Mouse (Mus musculus) heart, postnatal 0 days (tissue): ENCODE results near the gene Trim63. TPM values are rescaled to one million over a fixed set of nuclear protein-coding genes. Genes with fewer than 3 reads are reported as not detected.

Experiments used
- ATAC-seq: fragments of 200-750 bp; cut with Nextera tagmentation; 2 replicates; pipeline ENCODE4 v1.8.0; 2017; ENCODE audit warnings: low read depth, moderate number of reproducible peaks, moderate library complexity; ENCODE audit not compliant: insufficient read depth
- DNase-seq: peaks from one replicate; pipeline ENCODE4 v3.0.0-alpha.2; 2016; ENCODE audit warnings: low spot score
- H3K27ac ChIP-seq: fragments of 300-500 bp; sonication (generic); 2 replicates; pipeline ENCODE4 v1.5.1; 2014; ENCODE audit warnings: low read depth, mild to moderate bottlenecking
- H3K27me3 ChIP-seq: fragments of 300-500 bp; sonication (generic); 2 replicates; pipeline ENCODE4 v1.6.1; 2014; ENCODE audit warnings: low read length, mixed read lengths; ENCODE audit not compliant: control insufficient read depth, insufficient read depth
- H3K36me3 ChIP-seq: fragments of 300-500 bp; sonication (generic); replicated peaks from 2 replicates; pipeline ENCODE4 v1.6.1; 2014; ENCODE audit warnings: low read length, mixed read lengths; ENCODE audit not compliant: control insufficient read depth, insufficient read depth
- H3K4me1 ChIP-seq: fragments of 300-500 bp; sonication (generic); 2 replicates; pipeline ENCODE4 v1.6.1; 2014; ENCODE audit warnings: antibody characterized with exemption; ENCODE audit not compliant: control insufficient read depth, insufficient read depth
- H3K4me2 ChIP-seq: fragments of 300-500 bp; sonication (generic); 2 replicates; pipeline ENCODE4 v1.6.1; 2014; ENCODE audit warnings: low read depth, mild to moderate bottlenecking, low read length, moderate library complexity
- H3K4me3 ChIP-seq: fragments of 300-500 bp; sonication (generic); 2 replicates; pipeline ENCODE4 v1.5.1; 2014; ENCODE audit warnings: low read depth, low read length
- H3K9ac ChIP-seq: fragments of 300-500 bp; sonication (generic); replicated peaks from 2 replicates; pipeline ENCODE4 v1.6.1; 2014; ENCODE audit warnings: low read depth, low read length, mixed read lengths
- H3K9me3 ChIP-seq: fragments of 300-500 bp; sonication (generic); replicated peaks from 2 replicates; pipeline ENCODE4 v1.6.1; 2016; ENCODE audit warnings: low read length; ENCODE audit not compliant: control insufficient read depth
- CTCF ChIP-seq: IDR thresholded peaks from 2 replicates; pipeline ENCODE4 v1.5.1; 2016; ENCODE audit warnings: antibody characterized with exemption, control low read depth, low read depth
- EP300 ChIP-seq: IDR thresholded peaks from 2 replicates; pipeline ENCODE4 v1.6.1; 2016; ENCODE audit warnings: antibody characterized with exemption, low read depth
- WGBS: fragments of 180-500 bp; shearing (Covaris S2); extraction: QIAGEN DNeasy Blood & Tissue Kit; methylation state at CpG from one replicate; pipeline ENCODE4 v1.1.7; 2014; 5-methylcytosine and 5-hydroxymethylcytosine counted together
- polyA plus RNA-seq: library from polyadenylated mRNA; unstranded; fragments of >200 nt; fragmentation: Nextera tagmentation; extraction: Ambion mirVana; gene quantifications from 2 replicates; pipeline ENCODE4 v1.2.1, GENCODE M21; 2015
- total RNA-seq: library from RNA; depleted of rRNA; stranded (reverse); fragments of >200 nt; gene quantifications from 2 replicates; pipeline ENCODE4 v1.2.3, GENCODE M21; 2014; ENCODE audit warnings: low replicate concordance

Trim63 gene
- total and polyA plus RNA-seq, 2 experiments from 2014 or later, result 170 to 281 TPM

GRCm38 (mm10) chr4:134356591-134357460 lies 41.9 kb downstream of the Trim63 start:
- WGBS, result 19% methylated on average over 22 of the region's 22 CpGs
- Histone ChIP-seq H3K36me3 (no peaks in the 10 kb centered on the region), H3K9me3 (no peaks in the 10 kb centered on the region), H3K4me2 (0 out of 2 replicates have a peak overlapping the region, but pooled peaks have one; percentile 16), H3K4me3 (no peak overlapping the region), H3K9ac (no peak overlapping the region), H3K27me3 (no peaks in the 10 kb centered on the region), H3K4me1 (peaks cover 25% of the 10 kb centered on the region), H3K27ac (peak overlapping the region; percentile 85)
- TF ChIP-seq EP300, result no peak
- peak; percentile 95 for TF ChIP-seq CTCF
- DNase-seq (peak; percentile 55), ATAC-seq (0 out of 2 replicates have a peak, but pooled peaks have one; percentile 1)

- no peak overlapping the region for H3K4me2 ChIP-seq
- ATAC-seq, result no peak
- H3K27me3 ChIP-seq, result no peaks in the 10 kb centered on the region
- peaks cover 19% of the 10 kb centered on the region for H3K4me1 ChIP-seq
- H3K4me3 ChIP-seq, result no peak overlapping the region
- no peak overlapping the region for H3K27ac ChIP-seq
- no peak overlapping the region for H3K9ac ChIP-seq
- 52% methylated on average over 17 of the region's 17 CpGs for WGBS
- no peak for TF ChIP-seq CTCF
- TF ChIP-seq EP300, result no peak
- no peaks in the 10 kb centered on the region for H3K9me3 ChIP-seq
- DNase-seq, result no peak
- no peaks in the 10 kb centered on the region for H3K36me3 ChIP-seq
Measured at GRCm38 (mm10) chr4:134357461-134357771, 42.5 kb downstream of the Trim63 start.

DNA sequence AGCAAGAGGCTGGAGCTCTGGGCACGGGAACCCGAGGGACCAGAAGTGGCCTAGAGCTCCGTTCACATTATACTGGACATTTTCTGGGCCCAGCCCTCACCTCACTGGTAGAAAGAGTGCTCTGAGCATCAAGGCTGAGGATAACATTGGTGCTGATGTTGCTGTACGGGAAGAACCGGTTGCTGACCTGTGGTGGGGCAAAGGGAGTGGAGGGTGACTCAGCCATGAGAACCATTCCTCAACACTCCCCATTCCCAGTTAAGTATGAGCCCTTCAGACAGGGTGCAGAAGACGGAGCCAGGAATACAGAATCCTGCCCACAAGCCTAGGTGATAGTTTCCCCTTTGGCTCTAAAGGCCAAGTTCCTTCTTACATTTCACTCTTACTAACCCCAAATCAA lies 44.7 kb downstream of the Trim63 start:
- DNase-seq (no peak), ATAC-seq (no peak)
- H3K9me3 ChIP-seq, result no peaks in the 10 kb centered on the region
- WGBS, result 82% methylated on average over 6 of the region's 6 CpGs
- no peaks in the 10 kb centered on the region for H3K36me3 ChIP-seq
- H3K27ac ChIP-seq, result no peak overlapping the region
- H3K9ac ChIP-seq, result no peak overlapping the region
- H3K27me3 ChIP-seq, result peaks cover 4% of the 10 kb centered on the region; the same call in 1 of the 2 replicates
- no peak overlapping the region for H3K4me3 ChIP-seq
- peaks cover 18% of the 10 kb centered on the region for H3K4me1 ChIP-seq
- H3K4me2 ChIP-seq, result no peak overlapping the region
- TF ChIP-seq EP300, result no peak
- no peak for TF ChIP-seq CTCF

- no peaks in the 10 kb centered on the region for H3K9me3 ChIP-seq
- H3K4me2 ChIP-seq, result no peak overlapping the region
- H3K4me1 ChIP-seq, result peaks cover 5% of the 10 kb centered on the region
- ATAC-seq, result peak; percentile 27; the same call in 1 of the 2 replicates
- no peak overlapping the region for H3K9ac ChIP-seq
- WGBS, result 34% methylated on average over 5 of the region's 5 CpGs
- peaks cover 4% of the 10 kb centered on the region; the same call in 1 of the 2 replicates for H3K27me3 ChIP-seq
- no peak overlapping the region for H3K27ac ChIP-seq
- H3K36me3 ChIP-seq, result no peaks in the 10 kb centered on the region
- TF ChIP-seq EP300 (no peak), CTCF (no peak)
- peak; percentile 56 for DNase-seq
- H3K4me3 ChIP-seq, result no peak overlapping the region
Measured at GRCm38 (mm10) chr4:134361215-134361614, 46.3 kb downstream of the Trim63 start.

GRCm38 (mm10) chr4:134362124-134362523 lies 47.2 kb downstream of the Trim63 start:
- TF ChIP-seq CTCF (no peak), EP300 (no peak)
- Histone ChIP-seq H3K27ac (no peak overlapping the region), H3K9me3 (no peaks in the 10 kb centered on the region), H3K27me3 (peaks cover 4% of the 10 kb centered on the region; the same call in 1 of the 2 replicates), H3K36me3 (no peaks in the 10 kb centered on the region), H3K4me2 (no peak overlapping the region), H3K4me1 (no peaks in the 10 kb centered on the region), H3K9ac (no peak overlapping the region), H3K4me3 (no peak overlapping the region)
- peak; percentile 36 for DNase-seq
- WGBS, result 38% methylated on average over 9 of the region's 9 CpGs
- ATAC-seq, result peak; percentile 64
